Mouse (Mus musculus) myocyte (in vitro differentiated cells): ENCODE measurements around the gene Prr19. TPM values are rescaled to one million over a fixed set of nuclear protein-coding genes. Genes with fewer than 3 reads are reported as not detected.
"Not testable (repeated sequence)": the region's sequence is repeated elsewhere in the genome, so short reads cannot be mapped to it uniquely, and the experiment has no call there.

Experiments
- H3K27me3 ChIP-seq: one replicate; pipeline ENCODE4 v1.6.1; 2011; ENCODE audit not compliant: control insufficient read depth, insufficient read depth, insufficient read length
- H3K36me3 ChIP-seq: one replicate; pipeline ENCODE4 v1.6.1; 2011; ENCODE audit not compliant: control insufficient read depth, insufficient read depth
- H3K4me2 ChIP-seq: one replicate; pipeline ENCODE4 v1.6.1; 2011; ENCODE audit warnings: low read depth, control low read depth
- H3K4me3 ChIP-seq: one replicate; pipeline ENCODE4 v1.5.1; 2011; ENCODE audit warnings: mild to moderate bottlenecking, control low read depth, moderate library complexity
- H3K79me2 ChIP-seq: one replicate; pipeline ENCODE4 v1.6.1; 2011; ENCODE audit not compliant: control insufficient read depth, insufficient read depth
- H3ac ChIP-seq: one replicate; pipeline ENCODE4 v1.6.1; 2011; ENCODE audit not compliant: control insufficient read depth, insufficient read length
- CEBPB ChIP-seq: IDR thresholded peaks from 2 replicates; pipeline ENCODE4 v1.6.1; 2011; ENCODE audit warnings: mild to moderate bottlenecking, moderate library complexity; ENCODE audit not compliant: poor library complexity, insufficient read depth, severe bottlenecking
- E2F4 ChIP-seq: IDR thresholded peaks from one replicate; pipeline ENCODE4 v1.6.1; 2011; ENCODE audit warnings: mild to moderate bottlenecking, control low read depth, moderate library complexity; ENCODE audit not compliant: insufficient read depth
- MAX ChIP-seq: IDR thresholded peaks from one replicate; pipeline ENCODE4 v1.6.1; 2011; ENCODE audit warnings: low read depth, mild to moderate bottlenecking, control low read depth
- MYOD1 ChIP-seq, 3 experiments: IDR thresholded peaks; one replicate each; pipeline ENCODE4 v1.6.1; 2011; ENCODE audit warnings: control low read depth in 2 of 3, low read depth in 2 of 3, mild to moderate bottlenecking in 2 of 3, moderate library complexity in 1 of 3; ENCODE audit not compliant: insufficient read length in 2 of 3, control insufficient read depth in 1 of 3
- MYOG ChIP-seq, 3 experiments: IDR thresholded peaks; one replicate each; pipeline ENCODE4 v1.6.1; 2011; ENCODE audit warnings: control low read depth in 2 of 3, low read depth in 2 of 3, mild to moderate bottlenecking in 2 of 3; ENCODE audit not compliant: insufficient read length in 2 of 3, control insufficient read depth in 1 of 3, insufficient read depth in 1 of 3
- POLR2A ChIP-seq: IDR thresholded peaks from one replicate; pipeline ENCODE4 v1.6.1; 2011; ENCODE audit warnings: low read depth, mild to moderate bottlenecking, control low read depth, moderate library complexity; ENCODE audit not compliant: insufficient read length
- POLR2AphosphoS2 ChIP-seq: IDR thresholded peaks from one replicate; pipeline ENCODE4 v1.6.1; 2011; ENCODE audit warnings: low read depth, control low read depth; ENCODE audit not compliant: insufficient read length
- REST ChIP-seq: IDR thresholded peaks from one replicate; pipeline ENCODE4 v1.6.1; 2011; ENCODE audit warnings: mild to moderate bottlenecking, control low read depth, moderate library complexity; ENCODE audit not compliant: insufficient read depth, insufficient read length
- SRF ChIP-seq: IDR thresholded peaks from one replicate; pipeline ENCODE4 v1.6.1; 2011; ENCODE audit warnings: low read depth; ENCODE audit not compliant: control insufficient read depth, insufficient read length
- TCF12 ChIP-seq: IDR thresholded peaks from one replicate; pipeline ENCODE4 v1.6.1; 2011; ENCODE audit warnings: mild to moderate bottlenecking, control low read depth; ENCODE audit not compliant: poor library complexity, insufficient read depth, severe bottlenecking
- TCF3 ChIP-seq: IDR thresholded peaks from one replicate; pipeline ENCODE4 v1.6.1; 2011; ENCODE audit warnings: low read depth, control low read depth; ENCODE audit not compliant: insufficient read length
- USF1 ChIP-seq: IDR thresholded peaks from one replicate; pipeline ENCODE4 v1.6.1; 2011; ENCODE audit warnings: low read depth, mild to moderate bottlenecking, control low read depth, moderate library complexity
- polyA plus RNA-seq: library from polyadenylated mRNA; unstranded; fragments of >200 nt; fragmentation: generic; extraction: Trizol; gene quantifications from one replicate; pipeline ENCODE4 v1.2.1, GENCODE M21; 2012; ENCODE audit warnings: missing spikeins

Gene Prr19
- polyA plus RNA-seq, 1 experiment = not detected

GRCm38 (mm10) chr7:25323219-25323618 lies 22.0 kb downstream of the Prr19 start:
- Histone ChIP-seq H3K4me3 (no peak overlapping the region), H3K4me2 (peak overlapping the region; percentile 12), H3K79me2 (peaks cover 27% of the 10 kb centered on the region), H3K27me3 (no peaks in the 10 kb centered on the region), H3K36me3 (no peaks in the 10 kb centered on the region), H3ac (no peak overlapping the region)
- TF ChIP-seq USF1 = no peak
- TF ChIP-seq TCF3 = no peak
- no peak for TF ChIP-seq CEBPB

GRCm38 (mm10) chr7:25325431-25325830 lies 24.2 kb downstream of the Prr19 start:
- not testable (repeated sequence) for H3ac ChIP-seq, H3K27me3 ChIP-seq, H3K4me2 ChIP-seq, H3K36me3 ChIP-seq, H3K4me3 ChIP-seq
- H3K79me2 ChIP-seq = peaks cover 19% of the 10 kb centered on the region

- no peak overlapping the region for H3K4me3 ChIP-seq
- peaks cover 19% of the 10 kb centered on the region for H3K79me2 ChIP-seq
- peaks cover 4% of the 10 kb centered on the region for H3K36me3 ChIP-seq
- no peak overlapping the region for H3K4me2 ChIP-seq
- no peaks in the 10 kb centered on the region for H3K27me3 ChIP-seq
- H3ac ChIP-seq = no peak overlapping the region
- TF ChIP-seq MYOD1 (IDR thresholded peaks at IDR 0.05; ENCODE audit: control insufficient read depth in 1 of 3, insufficient read length in 2 of 3, low read depth in 2 of 3) (no peak), TCF12 (no peak), E2F4 (no peak), SRF (no peak), USF1 (no peak), MYOG (IDR thresholded peaks at IDR 0.05; ENCODE audit: control insufficient read depth in 1 of 3, insufficient read depth in 1 of 3, insufficient read length in 2 of 3, low read depth in 2 of 3) (no peak), POLR2A (no peak), MAX (no peak), REST (no peak), CEBPB (no peak)
Measured at GRCm38 (mm10) chr7:25326233-25326632, 25.0 kb downstream of the Prr19 start.

- TF ChIP-seq MYOG (IDR thresholded peaks at IDR 0.05; ENCODE audit: control insufficient read depth in 1 of 3, insufficient read depth in 1 of 3, insufficient read length in 2 of 3, low read depth in 2 of 3) = peak in 2 of 3 experiments; percentile 57 to 73
- TF ChIP-seq CEBPB = no peak
- no peak for TF ChIP-seq POLR2A
- peak in 2 of 3 experiments; percentile 65 to 76 for TF ChIP-seq MYOD1 (IDR thresholded peaks at IDR 0.05; ENCODE audit: control insufficient read depth in 1 of 3, insufficient read length in 2 of 3, low read depth in 2 of 3)
- TF ChIP-seq REST = no peak
- TF ChIP-seq USF1 = no peak
- TF ChIP-seq TCF3 = no peak
- no peak overlapping the region for H3ac ChIP-seq
- no peaks in the 10 kb centered on the region for H3K27me3 ChIP-seq
- H3K4me3 ChIP-seq = no peak overlapping the region
- H3K79me2 ChIP-seq = no peaks in the 10 kb centered on the region
- no peak overlapping the region for H3K4me2 ChIP-seq
- H3K36me3 ChIP-seq = peaks cover 7% of the 10 kb centered on the region
Measured at GRCm38 (mm10) chr7:25333596-25334307, 32.5 kb downstream of the Prr19 start.

- no peaks in the 10 kb centered on the region for H3K79me2 ChIP-seq
- TF ChIP-seq E2F4 (no peak), MAX (no peak), MYOG (IDR thresholded peaks at IDR 0.05; ENCODE audit: control insufficient read depth in 1 of 3, insufficient read depth in 1 of 3, insufficient read length in 2 of 3, low read depth in 2 of 3) (no peak), TCF12 (no peak), POLR2AphosphoS2 (no peak), MYOD1 (IDR thresholded peaks at IDR 0.05; ENCODE audit: control insufficient read depth in 1 of 3, insufficient read length in 2 of 3, low read depth in 2 of 3) (no peak), USF1 (no peak), CEBPB (no peak), POLR2A (no peak), SRF (no peak), TCF3 (no peak)
Measured at GRCm38 (mm10) chr7:25334472-25334871, 33.3 kb downstream of the Prr19 start.

GRCm38 (mm10) chr7:25339329-25339728 lies 38.1 kb downstream of the Prr19 start:
- Histone ChIP-seq H3K4me3 (no peak overlapping the region), H3K36me3 (peaks cover 3% of the 10 kb centered on the region)
- TF ChIP-seq TCF3 (no peak), SRF (no peak), CEBPB (no peak), E2F4 (no peak), MYOG (IDR thresholded peaks at IDR 0.05; ENCODE audit: control insufficient read depth in 1 of 3, insufficient read depth in 1 of 3, insufficient read length in 2 of 3, low read depth in 2 of 3) (no peak), MAX (no peak)

More at GRCm38 (mm10) chr7:25334472-25334871, 33.3 kb downstream of the Prr19 start:
- peaks cover 3% of the 10 kb centered on the region for H3K36me3 ChIP-seq
- H3K27me3 ChIP-seq = no peaks in the 10 kb centered on the region
- no peak overlapping the region for H3K4me2 ChIP-seq
- H3K4me3 ChIP-seq = no peak overlapping the region
- no peak overlapping the region for H3ac ChIP-seq

More at GRCm38 (mm10) chr7:25339329-25339728, 38.1 kb downstream of the Prr19 start:
- no peak overlapping the region for H3K4me2 ChIP-seq
- H3K27me3 ChIP-seq = no peaks in the 10 kb centered on the region
- no peaks in the 10 kb centered on the region for H3K79me2 ChIP-seq
- no peak overlapping the region for H3ac ChIP-seq
